Mouse (Mus musculus) ovary, postnatal 10 days (tissue): ENCODE data around the gene Extl1.

Source experiments
- DNase-seq: peaks from one replicate; pipeline ENCODE4 v3.0.0; 2022; ENCODE audit warnings: low spot score

Gene Extl1

GRCm38 (mm10) chr4:134391636-134392035, 8.0 kb upstream of the Extl1 start:
- no peak for DNase-seq

- DNase-seq: peak; percentile 45
Measured at GRCm38 (mm10) chr4:134388397-134388796, 4.7 kb upstream of the Extl1 start.

- DNase-seq: no peak
Measured at GRCm38 (mm10) chr4:134387268-134387667, 3.6 kb upstream of the Extl1 start.

GRCm38 (mm10) chr4:134379510-134379909, 4.1 kb downstream of the Extl1 start:
- no peak for DNase-seq

- DNase-seq: no peak
Measured at GRCm38 (mm10) chr4:134378089-134378615, 5.5 kb downstream of the Extl1 start.

- DNase-seq: no peak
Measured at GRCm38 (mm10) chr4:134374306-134374705, 9.3 kb downstream of the Extl1 start.

GRCm38 (mm10) chr4:134373295-134373694, 10.4 kb downstream of the Extl1 start:
- DNase-seq: no peak

- peak; percentile 44 for DNase-seq
Measured at GRCm38 (mm10) chr4:134372294-134372747, 11.3 kb downstream of the Extl1 start.

- DNase-seq: no peak
Measured at GRCm38 (mm10) chr4:134371316-134371855, 12.3 kb downstream of the Extl1 start.

GRCm38 (mm10) chr4:134370649-134371221, 12.9 kb downstream of the Extl1 start:
- DNase-seq: no peak

GRCm38 (mm10) chr4:134365280-134365679, 18.4 kb downstream of the Extl1 start:
- no peak for DNase-seq

- no peak for DNase-seq
Measured at GRCm38 (mm10) chr4:134362586-134362985, 21.1 kb downstream of the Extl1 start.

- no peak for DNase-seq
Measured at GRCm38 (mm10) chr4:134362124-134362523, 21.5 kb downstream of the Extl1 start.

- no peak for DNase-seq
Measured at GRCm38 (mm10) chr4:134361215-134361614, 22.4 kb downstream of the Extl1 start.

GRCm38 (mm10) chr4:134359649-134360048, 24.0 kb downstream of the Extl1 start:
- no peak for DNase-seq

- DNase-seq: no peak
Measured at GRCm38 (mm10) chr4:134357461-134357771, 26.2 kb downstream of the Extl1 start.

GRCm38 (mm10) chr4:134356591-134357460, 26.8 kb downstream of the Extl1 start:
- peak; percentile 46 for DNase-seq

GRCm38 (mm10) chr4:134355841-134356452, 27.7 kb downstream of the Extl1 start:
- DNase-seq: no peak

- no peak for DNase-seq
Measured at GRCm38 (mm10) chr4:134353527-134354409, 29.9 kb downstream of the Extl1 start.

- DNase-seq: no peak
Measured at GRCm38 (mm10) chr4:134352929-134353328, 30.7 kb downstream of the Extl1 start.

- no peak for DNase-seq
Measured at GRCm38 (mm10) chr4:134352261-134352707, 31.4 kb downstream of the Extl1 start.
